Mouse (Mus musculus): ENCODE measurements around the gene Rnf149. TPM values are rescaled to one million over a fixed set of nuclear protein-coding genes. Genes with fewer than 3 reads are reported as not detected.
"Not testable (repeated sequence)": the region's sequence is repeated elsewhere in the genome, so short reads cannot be mapped to it uniquely, and the experiment has no call there.

The Rnf149 gene
- polyA plus RNA-seq, 1 experiment from 2014 or later, result 25.7 TPM

DNA sequence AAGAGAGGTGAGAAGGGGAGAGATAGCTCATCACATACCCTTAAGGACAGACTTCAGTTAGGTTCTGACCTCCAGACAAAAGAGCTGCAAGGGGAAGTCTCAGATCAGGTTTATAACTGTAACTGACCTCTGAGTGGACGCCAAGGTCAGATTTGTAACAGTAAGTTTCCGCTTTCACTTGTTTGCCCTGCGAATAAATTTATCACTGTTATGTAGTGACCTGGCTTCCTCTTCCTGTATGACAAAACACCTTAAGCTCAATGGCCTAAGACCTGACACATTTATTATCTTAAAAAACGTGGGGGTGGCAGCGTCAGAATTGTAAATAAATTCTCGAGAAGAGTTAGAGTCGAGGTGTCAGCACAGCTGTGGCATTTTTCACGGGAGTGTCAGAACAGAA is 31.3 kb upstream of the Rnf149 start:
- H3K27me3 ChIP-seq (ENCODE audit: control insufficient read depth, insufficient read depth, low read length), result no peaks in the 10 kb centered on the region
- ATAC-seq (ENCODE audit: low FRiP score, low TSS enrichment), result no peak
- 84% methylated on average over 8 of the region's 8 CpGs for WGBS
- H3K27ac ChIP-seq (replicated peaks; ENCODE audit: low read depth, low read length), result no peak overlapping the region
- H3K36me3 ChIP-seq (ENCODE audit: control insufficient read depth, insufficient read depth, low read length), result no peaks in the 10 kb centered on the region
- 0 out of 2 replicates have a peak, but pooled peaks cover 2% of the 10 kb centered on the region for H3K4me1 ChIP-seq (ENCODE audit: control insufficient read depth, insufficient read depth, low read length)
- H3K4me2 ChIP-seq (ENCODE audit: low read length), result no peak overlapping the region
- H3K9me3 ChIP-seq (ENCODE audit: control insufficient read depth, low read length), result no peaks in the 10 kb centered on the region
- H3K4me3 ChIP-seq (replicated peaks; ENCODE audit: low read depth, low read length), result no peak overlapping the region
- DNase-seq, result no peak
- H3K9ac ChIP-seq (replicated peaks; ENCODE audit: low read length), result no peak overlapping the region

GRCm38 (mm10) chr1:39602477-39602876 is 25.3 kb upstream of the Rnf149 start:
- no peak overlapping the region for H3K4me3 ChIP-seq (replicated peaks; ENCODE audit: low read depth, low read length)
- no peaks in the 10 kb centered on the region for H3K27me3 ChIP-seq (ENCODE audit: control insufficient read depth, insufficient read depth, low read length)
- no peak overlapping the region for H3K4me2 ChIP-seq (ENCODE audit: low read length)
- no peaks in the 10 kb centered on the region for H3K36me3 ChIP-seq (ENCODE audit: control insufficient read depth, insufficient read depth, low read length)
- peaks cover 6% of the 10 kb centered on the region for H3K9me3 ChIP-seq (ENCODE audit: control insufficient read depth, low read length)
- H3K9ac ChIP-seq (replicated peaks; ENCODE audit: low read length), result no peak overlapping the region
- H3K4me1 ChIP-seq (ENCODE audit: control insufficient read depth, insufficient read depth, low read length), result 0 out of 2 replicates have a peak, but pooled peaks cover 2% of the 10 kb centered on the region
- 95% methylated on average over 3 of the region's 3 CpGs for WGBS
- ATAC-seq (ENCODE audit: low FRiP score, low TSS enrichment) (no peak), DNase-seq (no peak)
- H3K27ac ChIP-seq (replicated peaks; ENCODE audit: low read depth, low read length), result no peak overlapping the region

DNA sequence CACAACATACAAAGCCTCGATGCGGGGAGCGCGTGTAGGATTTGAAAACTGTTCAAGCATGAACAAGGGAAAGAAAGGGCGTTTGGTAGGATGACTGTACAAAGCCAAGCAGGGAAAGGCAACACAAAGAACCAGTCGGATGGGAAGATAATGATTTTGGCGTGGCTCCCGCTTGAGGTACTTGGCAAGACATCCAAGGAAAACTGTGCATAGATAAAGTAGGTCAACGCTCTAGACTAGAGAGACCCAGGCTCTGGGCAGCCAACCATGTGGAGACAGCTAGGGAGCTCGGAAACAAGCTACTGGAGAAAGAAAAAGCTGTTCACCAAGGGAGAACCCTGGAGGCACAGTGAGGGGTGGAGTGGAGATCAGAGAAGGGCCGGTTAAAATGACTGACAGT is 21.5 kb upstream of the Rnf149 start:
- 56% methylated on average over 11 of the region's 11 CpGs for WGBS
- no peak for DNase-seq
- H3K9ac ChIP-seq (replicated peaks; ENCODE audit: low read length), result no peak overlapping the region
- no peak overlapping the region for H3K4me2 ChIP-seq (ENCODE audit: low read length)
- no peaks in the 10 kb centered on the region for H3K36me3 ChIP-seq (ENCODE audit: control insufficient read depth, insufficient read depth, low read length)
- H3K27me3 ChIP-seq (ENCODE audit: control insufficient read depth, insufficient read depth, low read length), result no peaks in the 10 kb centered on the region
- H3K9me3 ChIP-seq (ENCODE audit: control insufficient read depth, low read length), result peaks cover 6% of the 10 kb centered on the region
- H3K4me3 ChIP-seq (replicated peaks; ENCODE audit: low read depth, low read length), result no peak overlapping the region
- no peaks in the 10 kb centered on the region for H3K4me1 ChIP-seq (ENCODE audit: control insufficient read depth, insufficient read depth, low read length)
- ATAC-seq (ENCODE audit: low FRiP score, low TSS enrichment), result no peak
- no peak overlapping the region for H3K27ac ChIP-seq (replicated peaks; ENCODE audit: low read depth, low read length)

DNA sequence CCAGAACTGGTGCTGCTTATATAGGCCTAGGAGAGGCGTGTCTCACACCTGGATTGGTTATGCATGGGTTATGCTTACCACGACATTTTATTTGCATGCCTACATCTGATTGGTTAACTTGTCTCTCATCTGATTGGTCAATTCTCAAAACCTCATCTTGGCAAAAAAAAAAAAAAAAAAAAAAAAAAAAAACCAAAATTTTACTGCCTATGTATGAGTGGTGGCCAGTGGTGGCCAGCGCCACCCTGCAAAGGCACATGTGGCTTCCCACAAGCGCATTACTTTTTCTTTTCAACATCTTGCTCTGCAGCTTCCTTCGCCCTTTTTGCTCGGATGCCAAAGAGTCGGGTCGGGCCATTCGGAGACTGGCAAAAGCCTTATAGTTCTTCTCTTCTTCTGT is 19.9 kb upstream of the Rnf149 start:
- not testable (repeated sequence) for H3K4me2 ChIP-seq (ENCODE audit: low read length); H3K27me3 ChIP-seq (ENCODE audit: control insufficient read depth, insufficient read depth, low read length); H3K27ac ChIP-seq (replicated peaks; ENCODE audit: low read depth, low read length); ATAC-seq (ENCODE audit: low FRiP score, low TSS enrichment); H3K4me1 ChIP-seq (ENCODE audit: control insufficient read depth, insufficient read depth, low read length); H3K4me3 ChIP-seq (replicated peaks; ENCODE audit: low read depth, low read length); H3K9me3 ChIP-seq (ENCODE audit: control insufficient read depth, low read length); H3K36me3 ChIP-seq (ENCODE audit: control insufficient read depth, insufficient read depth, low read length); H3K9ac ChIP-seq (replicated peaks; ENCODE audit: low read length); DNase-seq
- WGBS, result 94% methylated on average over 9 of the region's 9 CpGs

DNA sequence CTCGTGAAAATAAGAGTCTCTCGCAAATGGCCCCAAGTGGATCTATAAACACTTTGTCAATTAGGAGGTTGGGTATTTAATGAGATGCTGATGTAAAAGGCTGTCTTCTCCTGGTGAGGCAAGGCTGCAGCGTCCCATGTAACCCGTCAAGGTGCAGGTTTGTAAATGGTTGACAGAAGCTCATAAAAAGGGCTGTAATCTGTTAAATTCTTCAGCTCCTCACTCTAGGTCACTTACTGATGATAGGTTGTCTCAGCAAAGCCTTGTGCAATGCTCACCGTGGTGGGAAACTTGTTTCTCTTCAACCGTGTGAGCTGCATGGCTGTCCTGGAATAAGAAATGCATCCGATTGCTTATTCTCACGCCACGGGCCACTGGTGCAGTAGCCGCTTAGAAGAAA is 16.6 kb upstream of the Rnf149 start:
- no peaks in the 10 kb centered on the region for H3K9me3 ChIP-seq (ENCODE audit: control insufficient read depth, low read length)
- no peak overlapping the region for H3K27ac ChIP-seq (replicated peaks; ENCODE audit: low read depth, low read length)
- no peaks in the 10 kb centered on the region for H3K4me1 ChIP-seq (ENCODE audit: control insufficient read depth, insufficient read depth, low read length)
- ATAC-seq (ENCODE audit: low FRiP score, low TSS enrichment), result no peak
- H3K4me2 ChIP-seq (ENCODE audit: low read length), result no peak overlapping the region
- no peak for DNase-seq
- H3K36me3 ChIP-seq (ENCODE audit: control insufficient read depth, insufficient read depth, low read length), result no peaks in the 10 kb centered on the region
- WGBS, result 87% methylated on average over 10 of the region's 10 CpGs
- H3K9ac ChIP-seq (replicated peaks; ENCODE audit: low read length), result no peak overlapping the region
- H3K4me3 ChIP-seq (replicated peaks; ENCODE audit: low read depth, low read length), result no peak overlapping the region
- no peaks in the 10 kb centered on the region for H3K27me3 ChIP-seq (ENCODE audit: control insufficient read depth, insufficient read depth, low read length)

GRCm38 (mm10) chr1:39592090-39592489 is 14.9 kb upstream of the Rnf149 start:
- H3K4me1 ChIP-seq (ENCODE audit: control insufficient read depth, insufficient read depth, low read length), result no peaks in the 10 kb centered on the region
- 81% methylated on average over 4 of the region's 4 CpGs for WGBS
- H3K27me3 ChIP-seq (ENCODE audit: control insufficient read depth, insufficient read depth, low read length), result no peaks in the 10 kb centered on the region
- no peak overlapping the region for H3K9ac ChIP-seq (replicated peaks; ENCODE audit: low read length)
- H3K36me3 ChIP-seq (ENCODE audit: control insufficient read depth, insufficient read depth, low read length), result no peaks in the 10 kb centered on the region
- no peak for ATAC-seq (ENCODE audit: low FRiP score, low TSS enrichment)
- no peak overlapping the region for H3K4me3 ChIP-seq (replicated peaks; ENCODE audit: low read depth, low read length)
- H3K9me3 ChIP-seq (ENCODE audit: control insufficient read depth, low read length), result no peaks in the 10 kb centered on the region
- no peak for DNase-seq
- no peak overlapping the region for H3K4me2 ChIP-seq (ENCODE audit: low read length)
- H3K27ac ChIP-seq (replicated peaks; ENCODE audit: low read depth, low read length), result no peak overlapping the region

- H3K9ac ChIP-seq (replicated peaks; ENCODE audit: low read length); H3K36me3 ChIP-seq (ENCODE audit: control insufficient read depth, insufficient read depth, low read length); H3K27me3 ChIP-seq (ENCODE audit: control insufficient read depth, insufficient read depth, low read length); H3K9me3 ChIP-seq (ENCODE audit: control insufficient read depth, low read length); DNase-seq; ATAC-seq (ENCODE audit: low FRiP score, low TSS enrichment); H3K4me2 ChIP-seq (ENCODE audit: low read length); H3K4me3 ChIP-seq (replicated peaks; ENCODE audit: low read depth, low read length); H3K4me1 ChIP-seq (ENCODE audit: control insufficient read depth, insufficient read depth, low read length); H3K27ac ChIP-seq (replicated peaks; ENCODE audit: low read depth, low read length): not testable (repeated sequence)
- WGBS, result 76% methylated on average over 1 of the region's 1 CpGs
Observed at GRCm38 (mm10) chr1:39591557-39591956, 14.4 kb upstream of the Rnf149 start.

DNA sequence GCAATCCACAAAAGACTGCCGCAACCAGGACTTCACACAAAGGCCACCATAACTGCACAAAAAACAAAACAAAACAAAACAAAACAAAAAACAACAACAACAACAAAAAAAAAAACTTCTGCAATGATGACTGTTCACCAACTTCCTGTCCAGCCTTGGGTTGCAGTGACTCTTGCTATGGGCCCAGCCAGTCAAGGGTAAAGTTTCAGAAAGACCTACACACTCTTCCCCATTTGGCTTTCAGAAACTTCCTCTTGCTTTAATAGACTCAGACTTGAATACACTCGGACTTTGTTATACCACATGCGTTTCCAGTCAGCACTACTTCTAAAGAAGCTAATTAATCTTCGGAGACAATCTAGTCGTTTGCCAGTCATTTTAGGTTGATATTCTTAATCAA is 13.0 kb upstream of the Rnf149 start:
- no peaks in the 10 kb centered on the region for H3K4me1 ChIP-seq (ENCODE audit: control insufficient read depth, insufficient read depth, low read length)
- no peaks in the 10 kb centered on the region for H3K36me3 ChIP-seq (ENCODE audit: control insufficient read depth, insufficient read depth, low read length)
- no peak overlapping the region for H3K4me2 ChIP-seq (ENCODE audit: low read length)
- no peaks in the 10 kb centered on the region for H3K9me3 ChIP-seq (ENCODE audit: control insufficient read depth, low read length)
- ATAC-seq (ENCODE audit: low FRiP score, low TSS enrichment) (no peak), DNase-seq (no peak)
- H3K27me3 ChIP-seq (ENCODE audit: control insufficient read depth, insufficient read depth, low read length), result no peaks in the 10 kb centered on the region
- 94% methylated on average over 5 of the region's 5 CpGs for WGBS
- no peak overlapping the region for H3K27ac ChIP-seq (replicated peaks; ENCODE audit: low read depth, low read length)
- H3K4me3 ChIP-seq (replicated peaks; ENCODE audit: low read depth, low read length), result no peak overlapping the region
- H3K9ac ChIP-seq (replicated peaks; ENCODE audit: low read length), result no peak overlapping the region

- Histone ChIP-seq H3K4me2 (ENCODE audit: low read length) (no peak overlapping the region), H3K36me3 (ENCODE audit: control insufficient read depth, insufficient read depth, low read length) (no peaks in the 10 kb centered on the region), H3K9me3 (ENCODE audit: control insufficient read depth, low read length) (no peaks in the 10 kb centered on the region), H3K27ac (replicated peaks; ENCODE audit: low read depth, low read length) (no peak overlapping the region), H3K4me1 (ENCODE audit: control insufficient read depth, insufficient read depth, low read length) (no peaks in the 10 kb centered on the region), H3K4me3 (replicated peaks; ENCODE audit: low read depth, low read length) (no peak overlapping the region), H3K27me3 (ENCODE audit: control insufficient read depth, insufficient read depth, low read length) (no peaks in the 10 kb centered on the region), H3K9ac (replicated peaks; ENCODE audit: low read length) (no peak overlapping the region)
- WGBS, result 88% methylated on average over 9 of the region's 9 CpGs
- ATAC-seq (ENCODE audit: low FRiP score, low TSS enrichment), result no peak
- no peak for DNase-seq
Observed at GRCm38 (mm10) chr1:39585416-39585815, 8.2 kb upstream of the Rnf149 start.
